Mouse (Mus musculus) frontal cortex, postnatal 14 days (tissue): ENCODE data around the gene AW551984.

ENCODE experiments used
- DNase-seq, 2 experiments: peaks; one replicate each; pipeline ENCODE4 v3.0.0; 2022; ENCODE audit warnings: low spot score in 2 of 2

Gene AW551984

DNA sequence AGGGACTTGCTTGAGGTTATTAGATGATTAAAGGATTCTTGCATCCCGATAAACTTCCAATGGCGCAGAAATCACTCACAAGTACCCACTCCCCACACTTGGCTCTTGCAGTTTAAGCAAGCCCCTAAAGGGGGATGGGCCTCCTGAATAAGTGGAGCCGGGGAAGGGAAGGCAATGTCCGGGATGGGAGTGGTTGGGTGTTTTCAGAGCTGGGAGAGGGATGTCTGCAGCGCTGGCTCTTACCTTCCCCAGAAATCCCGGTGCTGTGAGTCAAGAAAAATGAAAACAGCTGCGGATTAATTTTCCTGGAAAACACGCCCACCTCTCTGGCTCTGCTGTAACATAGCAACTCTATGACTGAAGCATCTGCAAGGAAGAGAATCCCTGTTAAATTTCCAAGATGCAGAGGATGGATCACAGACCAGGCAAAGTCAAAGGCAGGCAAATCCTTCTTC, at the start of gene AW551984:
AW551984 (minus strand) TSS at position 405 of the 455 bp plus-strand sequence.
- DNase-seq: peak in 1 of 2 experiments; percentile 6

- no peak for DNase-seq
Measured at GRCm38 (mm10) chr9:39647382-39647781, 43.2 kb upstream of the AW551984 start.

GRCm38 (mm10) chr9:39644785-39645184, 40.6 kb upstream of the AW551984 start, which contains the start of gene Olfr961:
Olfr961 (plus strand) TSS chr9:39645085.
- DNase-seq: no peak

DNA sequence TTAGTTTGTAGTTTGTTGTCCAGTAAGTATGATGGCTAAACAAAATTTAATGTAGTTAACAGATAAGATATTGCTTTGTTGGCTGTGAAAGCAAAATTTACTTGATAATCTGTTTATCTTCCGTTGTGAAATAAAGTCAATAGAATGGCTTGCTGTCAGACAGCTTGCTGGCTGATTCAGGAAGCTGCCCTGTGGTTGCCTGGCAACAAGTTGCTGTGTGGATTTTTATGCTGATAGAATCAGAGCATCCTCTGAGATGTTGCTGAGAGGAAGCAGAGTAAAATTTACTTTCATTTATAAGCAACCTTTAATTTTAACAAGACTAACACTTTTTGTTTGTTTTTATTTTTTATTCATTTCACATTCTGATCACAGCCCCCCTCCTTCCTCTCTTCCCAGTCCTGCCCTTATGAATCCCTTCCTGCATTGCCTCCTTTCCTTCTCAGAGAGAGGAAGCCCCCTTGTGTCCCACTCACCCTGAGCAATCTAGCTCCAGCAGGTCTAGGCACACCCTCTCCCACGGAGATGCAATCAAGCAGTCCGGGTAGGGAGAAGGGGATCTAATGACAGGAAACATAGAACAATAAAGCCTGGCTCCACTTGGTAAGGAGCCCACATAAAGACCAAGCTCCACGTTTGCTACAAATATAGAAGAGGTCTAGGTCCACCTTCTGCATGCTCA, 29.9 kb upstream of the AW551984 start:
- peak in 1 of 2 experiments; percentile 7 for DNase-seq

DNA sequence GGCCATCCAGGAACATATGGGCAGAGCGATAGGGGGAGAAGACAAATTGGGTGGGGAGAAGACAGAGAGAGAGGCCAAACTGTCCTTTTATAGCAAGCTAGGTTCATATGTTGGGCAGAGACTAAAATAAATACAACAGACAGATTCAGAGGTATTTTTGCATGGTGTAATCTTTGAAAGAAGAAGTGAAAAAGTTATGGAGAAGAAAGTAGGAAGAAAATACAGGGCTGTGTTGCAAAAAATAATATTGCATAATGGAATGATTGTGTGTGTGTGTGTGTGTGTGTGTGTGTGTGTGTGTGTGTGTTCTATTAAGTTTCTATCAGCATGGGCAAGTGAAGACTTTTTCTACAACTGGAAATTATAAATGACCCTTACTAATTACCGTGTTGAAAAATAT, 24.9 kb upstream of the AW551984 start:
- no peak for DNase-seq

DNA sequence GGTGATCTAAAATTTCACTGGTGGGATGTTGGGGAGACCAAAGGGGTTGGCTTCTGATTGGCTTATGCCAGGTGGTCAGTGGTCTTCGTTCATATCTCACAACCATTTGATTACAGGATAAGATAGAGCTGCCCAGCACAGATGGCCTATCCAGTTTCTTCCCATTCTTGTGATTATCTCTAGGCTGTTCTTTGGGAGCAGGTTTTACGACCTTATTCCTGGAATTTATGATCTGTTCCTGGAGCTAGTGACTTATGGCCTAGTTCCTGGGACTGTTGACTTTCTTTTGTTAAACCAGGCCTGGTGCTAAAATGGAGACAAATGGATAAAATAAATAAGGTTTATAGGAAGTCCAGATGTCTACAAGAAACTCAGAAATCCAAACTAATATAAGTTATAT, 20.5 kb upstream of the AW551984 start:
- no peak for DNase-seq

DNA sequence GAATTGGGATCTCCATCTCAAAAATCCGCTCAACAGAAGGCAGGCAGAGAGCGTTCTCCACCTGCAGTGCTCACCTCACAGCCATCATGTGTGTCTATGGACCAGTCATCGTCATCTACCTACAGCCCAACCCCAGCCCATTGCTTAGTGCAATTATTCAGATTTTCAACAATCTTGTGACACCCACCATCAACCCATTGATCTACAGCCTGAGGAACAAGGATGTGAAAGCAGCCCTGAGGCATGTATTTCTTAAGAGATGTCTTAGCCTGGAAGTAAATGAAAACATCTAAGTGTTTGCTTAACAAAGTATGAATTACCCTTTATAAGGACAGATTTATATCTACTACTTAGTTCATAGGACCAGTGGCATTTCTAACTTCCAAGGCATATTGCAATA, 19.6 kb upstream of the AW551984 start:
- no peak for DNase-seq

DNA sequence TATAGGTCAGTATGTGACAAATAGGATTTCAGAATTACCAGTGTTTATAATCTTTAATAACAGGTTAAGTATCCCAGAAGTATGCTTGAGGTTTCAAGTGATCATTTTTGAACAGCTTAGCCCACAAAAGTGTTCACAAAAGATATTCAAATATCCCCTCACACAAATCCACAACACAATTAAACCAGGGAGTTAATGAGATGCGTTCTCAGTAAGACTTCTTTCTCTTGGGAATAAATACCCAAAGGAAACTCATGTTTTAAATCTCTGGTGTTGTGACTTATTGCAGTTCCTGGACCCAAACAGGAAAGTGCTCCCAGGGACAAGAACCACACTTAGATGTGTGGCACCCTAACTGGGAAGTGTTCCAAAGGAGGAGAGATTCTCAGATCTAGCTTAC, 16.9 kb upstream of the AW551984 start, which contains the start of gene Olfr960:
Olfr960 (plus strand) TSS at position 301 of the 400 bp plus-strand sequence.
- DNase-seq: no peak

DNA sequence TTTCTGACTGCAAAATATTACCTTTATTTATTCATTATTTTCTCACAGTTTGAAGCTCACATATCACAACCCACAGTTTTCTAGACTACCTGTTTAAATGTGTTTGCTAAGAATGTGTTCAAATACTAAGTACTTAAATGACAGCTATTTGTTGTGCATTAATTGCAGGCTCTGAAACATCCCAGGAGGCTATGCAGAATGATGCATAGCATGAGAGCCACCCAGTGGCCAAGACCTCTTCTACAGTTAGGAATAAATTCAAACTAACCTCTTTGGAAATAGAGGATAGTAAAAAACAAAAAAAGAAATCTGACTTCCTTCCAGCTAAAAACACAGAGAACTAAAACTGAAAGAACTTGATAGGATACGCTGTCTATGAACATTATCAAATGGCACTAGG, 7.8 kb upstream of the AW551984 start:
- no peak for DNase-seq

- no peak for DNase-seq
Measured at GRCm38 (mm10) chr9:39610355-39610754, 6.2 kb upstream of the AW551984 start, which contains the start of gene Olfr148. Olfr148 (plus strand) TSS chr9:39610655.

DNA sequence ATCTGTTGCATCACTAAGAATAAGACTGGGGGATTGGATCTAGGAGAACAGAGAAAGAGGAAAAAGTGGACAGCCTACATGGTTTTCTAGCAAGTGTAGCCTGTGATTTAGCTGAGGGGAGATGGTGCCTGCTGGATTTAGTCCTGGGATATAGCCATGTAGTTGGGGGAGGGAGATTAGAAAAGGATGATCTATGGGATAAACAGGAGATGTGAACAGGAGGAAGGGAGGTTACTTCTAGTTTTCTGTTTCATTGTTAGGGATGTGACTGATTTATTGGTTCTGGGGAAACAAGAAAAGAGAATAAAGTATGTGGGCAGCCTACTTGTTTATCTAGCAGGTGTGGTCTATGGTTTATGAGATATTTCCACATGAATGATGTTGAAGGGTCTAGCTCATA, 4.3 kb upstream of the AW551984 start:
- no peak for DNase-seq

- peak in 1 of 2 experiments; percentile 5 for DNase-seq
Measured at GRCm38 (mm10) chr9:39603333-39603845, 814 bp downstream of the AW551984 start.

- DNase-seq: peak; percentile 8 to 20
Measured at GRCm38 (mm10) chr9:39602536-39603332, 1.5 kb downstream of the AW551984 start.

DNA sequence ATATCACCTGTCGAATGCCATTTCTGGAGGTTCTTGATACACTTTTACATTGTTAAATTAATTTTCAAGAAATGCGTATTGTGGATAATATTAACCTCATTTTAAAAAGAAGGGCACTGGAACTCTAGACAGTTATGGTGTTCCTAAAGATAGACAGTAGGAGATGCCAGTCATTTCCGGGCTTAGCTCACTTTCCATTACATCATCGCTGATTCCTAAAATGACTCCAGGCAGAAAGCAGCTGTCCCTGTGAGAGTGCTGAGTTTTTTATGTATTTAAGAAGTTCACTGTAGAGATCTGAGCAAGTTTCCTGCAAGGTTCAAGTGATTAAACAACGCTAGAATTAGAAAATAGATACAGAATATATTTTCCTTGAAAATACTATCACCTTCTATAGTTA, 27.2 kb downstream of the AW551984 start:
- no peak for DNase-seq

DNA sequence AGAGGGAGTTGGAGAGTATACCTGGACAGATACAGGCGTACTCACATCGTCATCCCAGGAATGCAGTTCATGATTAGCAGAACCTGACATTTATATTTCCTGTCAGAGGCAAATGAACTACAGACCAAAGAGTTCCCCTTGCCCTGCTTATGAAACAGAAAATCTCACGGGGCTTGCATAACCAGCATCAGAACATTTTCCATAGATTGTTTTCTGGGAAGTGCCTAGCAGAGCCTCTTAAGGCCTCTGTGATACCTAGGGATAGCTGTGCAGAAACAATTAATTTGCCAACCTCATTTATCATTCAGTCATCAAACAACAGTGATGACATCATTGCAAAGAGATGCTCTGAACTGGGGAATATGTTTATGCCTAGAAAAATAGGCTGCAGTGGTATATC, 28.7 kb downstream of the AW551984 start, which contains the start of gene Olfr959:
Olfr959 (minus strand) TSS at position 101 of the 400 bp plus-strand sequence.
- no peak for DNase-seq

- no peak for DNase-seq
Measured at GRCm38 (mm10) chr9:39558349-39558647, 45.9 kb downstream of the AW551984 start.

GRCm38 (mm10) chr9:39557529-39558348, 46.5 kb downstream of the AW551984 start:
- no peak for DNase-seq

GRCm38 (mm10) chr9:39553946-39554345, 50.3 kb downstream of the AW551984 start, which contains the start of gene Olfr958:
Olfr958 (minus strand) TSS chr9:39554054.
- no peak for DNase-seq

GRCm38 (mm10) chr9:39550806-39551205, 53.4 kb downstream of the AW551984 start:
- DNase-seq: no peak
